Mouse (Mus musculus) CD4-positive, CD25-positive, alpha-beta regulatory T cell, adult 2 months (primary cell): ENCODE results near the gene Slc35a1.

Source experiments
- DNase-seq: peaks from one replicate; pipeline ENCODE4 v3.0.0-alpha.2; 2012; ENCODE audit warnings: low read depth, low spot score

The Slc35a1 gene

GRCm38 (mm10) chr4:34653179-34653578 lies 34.1 kb downstream of the Slc35a1 start:
- no peak for DNase-seq

- no peak for DNase-seq
Measured at GRCm38 (mm10) chr4:34644779-34645178, 42.5 kb downstream of the Slc35a1 start.

DNA sequence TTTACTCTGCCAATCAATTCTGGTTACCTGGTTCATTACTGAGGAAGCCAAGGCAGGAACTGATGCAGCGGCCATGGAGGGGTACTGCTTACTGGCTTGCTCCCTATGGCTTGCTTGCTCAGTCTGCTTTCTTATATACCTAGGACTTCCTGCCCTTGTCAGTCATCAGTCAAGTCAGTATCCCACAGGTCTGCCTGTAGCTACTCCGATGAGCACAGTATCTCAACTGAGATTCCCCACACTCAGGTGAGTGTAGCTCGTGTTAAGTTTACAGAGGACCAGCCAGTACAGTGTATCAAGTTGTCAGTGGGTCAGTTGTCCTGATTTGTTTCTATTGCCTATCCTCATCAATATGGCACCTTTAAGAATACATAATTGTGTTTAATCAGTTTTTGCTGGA lies 46.5 kb downstream of the Slc35a1 start:
- no peak for DNase-seq

- DNase-seq, result no peak
Measured at GRCm38 (mm10) chr4:34639745-34640364, 47.4 kb downstream of the Slc35a1 start.

DNA sequence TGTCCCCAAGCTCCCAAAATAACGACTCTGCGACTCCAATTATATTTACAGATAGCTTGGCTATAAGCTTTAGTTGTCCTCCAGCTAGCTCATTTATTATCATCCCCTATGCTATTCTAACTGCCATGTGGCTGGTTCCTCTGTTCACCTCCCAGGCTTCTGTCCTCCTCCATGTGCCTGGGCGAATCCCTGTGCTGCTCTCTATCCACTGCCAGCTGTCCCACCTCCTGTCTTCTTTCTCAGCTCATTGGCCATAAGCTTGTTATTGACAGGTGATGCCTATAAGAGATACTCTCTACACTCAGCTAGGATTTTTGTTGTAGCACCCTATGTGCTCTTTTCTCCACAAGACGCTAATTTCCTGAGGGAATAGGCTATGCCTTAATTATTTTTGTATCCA lies 49.4 kb downstream of the Slc35a1 start:
- DNase-seq, result no peak

DNA sequence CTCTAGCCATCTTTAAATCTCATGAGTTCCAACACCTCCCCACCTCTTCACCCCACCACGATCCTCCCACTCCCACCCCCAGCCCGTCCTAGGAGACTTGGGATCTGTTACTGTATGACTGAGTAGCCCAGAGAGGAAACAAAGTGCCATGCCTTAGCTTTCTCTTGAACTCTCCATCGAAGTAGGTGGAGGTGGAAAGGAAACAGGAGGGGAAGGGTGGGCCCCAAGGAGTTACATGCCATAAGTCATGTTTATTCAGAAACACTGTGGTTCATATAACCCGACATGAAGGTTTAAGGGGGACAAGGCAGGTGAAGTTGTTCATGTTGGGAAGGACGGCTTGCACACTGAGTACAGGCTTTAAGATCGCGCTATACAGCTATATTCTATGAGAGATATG lies 49.9 kb downstream of the Slc35a1 start:
- DNase-seq, result no peak

GRCm38 (mm10) chr4:34636036-34636435 lies 51.2 kb downstream of the Slc35a1 start:
- no peak for DNase-seq

DNA sequence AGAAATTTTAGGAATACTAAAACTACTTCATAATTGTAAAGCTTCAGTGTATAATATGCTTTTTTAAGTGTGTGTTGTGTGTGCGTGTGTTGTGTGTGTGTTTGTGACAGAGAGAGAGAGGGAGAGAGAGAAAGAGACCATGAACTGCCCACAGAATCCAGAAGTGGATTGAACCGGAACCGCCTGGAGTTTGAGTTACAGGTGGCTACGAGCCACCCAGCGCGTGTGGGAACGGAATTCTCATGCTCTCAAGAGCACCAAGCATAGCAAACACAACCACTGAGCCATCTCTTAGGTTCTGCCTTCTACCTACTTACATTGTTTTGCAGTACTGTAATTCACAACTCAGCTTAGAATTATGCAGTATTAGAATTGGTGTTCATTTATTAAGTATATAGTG lies 53.1 kb downstream of the Slc35a1 start:
- no peak for DNase-seq

- DNase-seq, result no peak
Measured at GRCm38 (mm10) chr4:34629956-34630355, 57.3 kb downstream of the Slc35a1 start.

DNA sequence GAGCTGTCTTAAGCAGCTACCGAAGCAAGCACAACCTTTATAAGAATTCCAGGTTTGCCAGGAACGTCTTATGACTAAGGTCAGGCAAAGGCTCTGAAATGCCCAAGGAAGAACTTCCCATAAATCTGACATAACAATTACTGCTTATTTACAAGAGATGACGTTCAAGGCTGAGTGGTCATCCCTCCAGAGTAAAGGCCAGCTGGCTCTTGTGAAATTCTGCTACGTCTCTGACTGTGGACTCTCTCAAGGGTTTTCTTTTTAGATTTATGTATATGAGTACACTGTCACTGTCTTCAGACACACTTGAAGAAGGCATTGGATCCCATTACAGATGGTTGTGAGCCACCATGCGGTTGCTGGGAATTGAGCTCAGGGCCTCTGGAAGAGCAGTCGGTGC lies 60.8 kb downstream of the Slc35a1 start:
- no peak for DNase-seq

- DNase-seq, result no peak
Measured at GRCm38 (mm10) chr4:34625556-34625955, 61.7 kb downstream of the Slc35a1 start.

- no peak for DNase-seq
Measured at GRCm38 (mm10) chr4:34616146-34616545, 71.1 kb downstream of the Slc35a1 start.

GRCm38 (mm10) chr4:34615303-34615702 lies 71.9 kb downstream of the Slc35a1 start:
- DNase-seq, result peak; percentile 24

- DNase-seq, result peak; percentile 96
Measured at GRCm38 (mm10) chr4:34614630-34615094, 72.6 kb downstream of the Slc35a1 start, which contains the start of the genes Orc3 and Rars2. TSS of gene Orc3 (minus strand) at chr4:34614944. TSS of gene Rars2 (plus strand) at chr4:34614957.

- DNase-seq, result no peak
Measured at GRCm38 (mm10) chr4:34613571-34614145, 73.6 kb downstream of the Slc35a1 start.
